Mouse (Mus musculus): Measurements from ENCODE around the gene Lrrc8d. TPM values are rescaled to one million over a fixed set of nuclear protein-coding genes. Genes with fewer than 3 reads are reported as not detected.

Gene Lrrc8d
- polyA plus RNA-seq (2015; fragmentation: Nextera tagmentation; extraction: Ambion mirVana): 32.1 and 32.8 TPM in 2 replicates

DNA sequence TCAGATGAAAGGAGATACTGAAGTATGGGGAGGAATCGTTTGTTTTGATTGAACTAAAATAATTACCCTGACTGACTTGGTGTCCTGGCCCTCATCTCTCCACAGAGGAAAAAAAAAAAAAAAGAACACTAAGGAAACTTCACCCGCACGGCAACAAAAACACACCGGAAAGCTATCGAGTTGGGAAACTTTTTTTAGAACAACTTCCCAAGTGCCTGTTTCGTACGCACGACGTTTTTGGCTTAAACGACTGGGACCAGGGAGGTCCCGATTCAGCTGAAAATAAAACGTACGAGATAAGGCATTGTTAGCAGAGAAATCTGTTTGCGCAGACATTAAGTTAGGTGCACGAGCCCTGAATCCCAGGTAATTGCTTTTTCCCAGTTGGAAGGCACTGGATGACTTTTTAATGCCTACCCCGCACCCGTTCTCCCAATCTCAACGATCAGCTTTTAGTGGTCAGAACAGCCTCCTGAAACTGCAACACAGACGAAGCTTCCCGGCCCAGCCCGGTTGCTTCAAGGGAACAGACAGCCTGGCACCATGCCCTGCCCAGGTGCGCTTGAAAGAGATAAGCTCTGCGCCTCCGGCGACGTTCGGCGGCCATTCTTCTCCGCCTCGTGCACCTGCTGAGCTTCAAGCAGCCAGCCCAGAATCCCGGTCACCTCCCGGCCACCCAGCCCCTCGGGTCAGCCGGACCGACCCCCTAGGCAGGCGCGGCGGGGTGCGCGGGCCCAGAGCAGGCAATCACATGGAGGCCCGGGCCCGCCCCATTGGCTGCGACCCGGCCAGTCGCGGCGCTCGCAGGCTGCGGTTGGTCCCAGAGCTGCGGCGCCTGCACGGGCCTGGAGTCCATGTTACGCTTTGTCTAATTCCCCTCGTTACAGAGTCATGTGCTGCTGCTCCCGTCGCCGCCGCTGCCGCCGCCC, at the start of gene Lrrc8d:
TSS of gene Lrrc8d (plus strand) at position 829 of the 929 bp plus-strand sequence.
- Histone ChIP-seq H3K9ac (peak within 1 kb of the TSS; percentile 99), H3K27ac (peak within 1 kb of the TSS; percentile 98), H3K36me3 (no peaks in the 10 kb centered on the region), H3K4me1 (replicated peaks) (peaks cover 44% of the 10 kb centered on the region), H3K27me3 (no peaks in the 10 kb centered on the region), H3K9me3 (no peaks in the 10 kb centered on the region), H3K4me2 (peak within 1 kb of the TSS; percentile 62), H3K4me3 (peak within 1 kb of the TSS; percentile 94)
- 2% methylated on average over 60 of the region's 60 CpGs for WGBS
- ATAC-seq (ENCODE audit: low FRiP score): peak; percentile 96

GRCm38 (mm10) chr5:105650728-105651479, 48.9 kb upstream of the Lrrc8d start:
- Histone ChIP-seq H3K27me3 (no peaks in the 10 kb centered on the region), H3K4me3 (no peak overlapping the region), H3K9ac (no peak overlapping the region), H3K4me1 (replicated peaks) (no peaks in the 10 kb centered on the region), H3K36me3 (no peaks in the 10 kb centered on the region), H3K9me3 (no peaks in the 10 kb centered on the region), H3K27ac (no peak overlapping the region), H3K4me2 (no peak overlapping the region)
- WGBS: 89% methylated on average over 8 of the region's 8 CpGs
- ATAC-seq (ENCODE audit: low FRiP score): no peak

DNA sequence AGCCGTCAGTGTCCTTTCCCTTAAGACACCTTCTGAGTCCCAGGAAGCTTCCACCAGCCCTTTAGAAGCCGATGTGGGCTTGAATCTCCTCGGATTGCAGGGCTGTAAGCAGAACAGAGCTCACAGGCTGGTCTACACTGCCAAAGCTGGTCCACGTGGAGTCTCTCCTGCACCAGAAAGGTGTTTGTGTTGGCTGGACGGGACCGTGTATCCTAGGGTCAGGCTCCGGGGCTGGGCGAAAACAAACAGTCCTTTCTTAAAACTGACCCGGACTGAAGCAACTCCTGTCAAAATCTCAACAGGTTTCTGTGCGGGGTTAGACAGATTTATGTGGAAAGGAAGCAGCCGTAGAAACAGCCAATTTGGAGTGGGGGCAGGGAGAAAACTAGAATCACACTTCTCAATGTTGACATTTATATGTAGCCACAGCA, 48.2 kb upstream of the Lrrc8d start:
- WGBS: 77% methylated on average over 11 of the region's 11 CpGs
- Histone ChIP-seq H3K36me3 (no peaks in the 10 kb centered on the region), H3K27me3 (no peaks in the 10 kb centered on the region), H3K9ac (no peak overlapping the region), H3K4me2 (no peak overlapping the region), H3K27ac (no peak overlapping the region), H3K4me1 (replicated peaks) (no peaks in the 10 kb centered on the region), H3K9me3 (no peaks in the 10 kb centered on the region), H3K4me3 (no peak overlapping the region)
- ATAC-seq (ENCODE audit: low FRiP score): no peak

GRCm38 (mm10) chr5:105654237-105655063, 45.3 kb upstream of the Lrrc8d start:
- H3K4me2 ChIP-seq: 0 out of 2 replicates have a peak overlapping the region, but pooled peaks have one; percentile 1
- H3K4me3 ChIP-seq: no peak overlapping the region
- no peaks in the 10 kb centered on the region for H3K36me3 ChIP-seq
- peak; percentile 84 for ATAC-seq (ENCODE audit: low FRiP score)
- no peaks in the 10 kb centered on the region for H3K4me1 ChIP-seq (replicated peaks)
- no peaks in the 10 kb centered on the region for H3K27me3 ChIP-seq
- 0 out of 2 replicates have a peak overlapping the region, but pooled peaks have one; percentile 10 for H3K9ac ChIP-seq
- no peaks in the 10 kb centered on the region for H3K9me3 ChIP-seq
- no peak overlapping the region for H3K27ac ChIP-seq
- WGBS: 27% methylated on average over 15 of the region's 15 CpGs

- H3K27ac ChIP-seq: no peak overlapping the region
- H3K36me3 ChIP-seq: no peaks in the 10 kb centered on the region
- WGBS: 70% methylated on average over 12 of the region's 12 CpGs
- no peaks in the 10 kb centered on the region for H3K9me3 ChIP-seq
- H3K4me3 ChIP-seq: no peak overlapping the region
- H3K9ac ChIP-seq: no peak overlapping the region
- H3K27me3 ChIP-seq: no peaks in the 10 kb centered on the region
- no peak overlapping the region for H3K4me2 ChIP-seq
- ATAC-seq (ENCODE audit: low FRiP score): peak; percentile 60
- H3K4me1 ChIP-seq (replicated peaks): no peaks in the 10 kb centered on the region
Observed at GRCm38 (mm10) chr5:105655100-105655734, 44.6 kb upstream of the Lrrc8d start.

GRCm38 (mm10) chr5:105661894-105662293, 37.9 kb upstream of the Lrrc8d start:
- H3K4me2 ChIP-seq: no peak overlapping the region
- ATAC-seq (ENCODE audit: low FRiP score): no peak
- no peak overlapping the region for H3K9ac ChIP-seq
- H3K36me3 ChIP-seq: no peaks in the 10 kb centered on the region
- H3K9me3 ChIP-seq: no peaks in the 10 kb centered on the region
- no peak overlapping the region for H3K27ac ChIP-seq
- H3K27me3 ChIP-seq: no peaks in the 10 kb centered on the region
- 94% methylated on average over 5 of the region's 5 CpGs for WGBS
- H3K4me3 ChIP-seq: no peak overlapping the region
- H3K4me1 ChIP-seq (replicated peaks): no peaks in the 10 kb centered on the region

DNA sequence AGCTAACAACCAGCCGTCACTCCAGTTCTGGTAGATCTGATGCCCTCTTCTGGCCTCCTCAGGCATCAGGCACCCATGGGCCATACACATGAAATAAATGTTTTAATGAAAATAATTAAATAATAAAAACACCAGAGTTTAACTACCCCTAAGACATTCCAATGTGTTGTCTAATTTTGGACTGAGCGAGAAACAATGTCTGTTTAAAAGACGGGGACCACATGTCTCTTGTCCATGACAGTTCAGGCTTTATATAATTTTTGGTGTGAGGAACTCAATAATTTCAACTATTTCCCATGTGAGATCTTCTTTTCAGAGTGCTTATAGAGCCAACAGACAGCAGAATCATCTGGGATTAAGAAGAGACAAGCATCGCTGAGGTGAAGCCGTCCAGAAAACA, 32.8 kb upstream of the Lrrc8d start:
- Histone ChIP-seq H3K9ac (no peak overlapping the region), H3K4me2 (no peak overlapping the region), H3K4me1 (replicated peaks) (no peaks in the 10 kb centered on the region), H3K27ac (no peak overlapping the region), H3K4me3 (no peak overlapping the region), H3K27me3 (no peaks in the 10 kb centered on the region), H3K9me3 (no peaks in the 10 kb centered on the region), H3K36me3 (no peaks in the 10 kb centered on the region)
- ATAC-seq (ENCODE audit: low FRiP score): no peak
- WGBS: 95% methylated on average over 5 of the region's 5 CpGs

DNA sequence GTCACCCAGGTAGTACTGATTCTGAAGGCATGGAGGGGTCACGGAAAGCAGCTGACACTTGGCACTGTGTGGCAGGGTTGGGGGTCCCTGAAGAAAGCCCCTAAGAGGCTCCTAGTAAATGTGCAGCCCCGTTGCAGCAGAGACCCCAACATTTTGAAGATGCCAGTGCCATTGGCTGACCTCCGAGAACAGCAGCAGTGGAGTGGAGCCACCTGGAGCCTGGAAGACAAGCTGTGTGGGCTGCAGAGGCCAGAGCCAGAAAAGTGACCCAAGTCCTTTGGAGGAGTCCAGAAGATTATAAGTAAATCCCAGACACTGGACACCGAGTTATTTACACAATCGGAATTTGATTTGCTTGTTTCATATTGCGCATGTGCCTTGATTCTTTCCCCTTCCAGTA, 32.4 kb upstream of the Lrrc8d start:
- WGBS: 91% methylated on average over 6 of the region's 6 CpGs
- H3K27me3 ChIP-seq: no peaks in the 10 kb centered on the region
- H3K27ac ChIP-seq: no peak overlapping the region
- ATAC-seq (ENCODE audit: low FRiP score): no peak
- H3K9ac ChIP-seq: no peak overlapping the region
- no peak overlapping the region for H3K4me3 ChIP-seq
- H3K36me3 ChIP-seq: no peaks in the 10 kb centered on the region
- H3K4me1 ChIP-seq (replicated peaks): no peaks in the 10 kb centered on the region
- no peaks in the 10 kb centered on the region for H3K9me3 ChIP-seq
- H3K4me2 ChIP-seq: no peak overlapping the region

- no peak overlapping the region for H3K27ac ChIP-seq
- no peak overlapping the region for H3K9ac ChIP-seq
- WGBS: 97% methylated on average over 2 of the region's 2 CpGs
- no peak overlapping the region for H3K4me3 ChIP-seq
- H3K27me3 ChIP-seq: no peaks in the 10 kb centered on the region
- no peaks in the 10 kb centered on the region for H3K9me3 ChIP-seq
- no peaks in the 10 kb centered on the region for H3K36me3 ChIP-seq
- H3K4me1 ChIP-seq (replicated peaks): no peaks in the 10 kb centered on the region
- ATAC-seq (ENCODE audit: low FRiP score): no peak
- no peak overlapping the region for H3K4me2 ChIP-seq
Observed at GRCm38 (mm10) chr5:105669086-105669485, 30.7 kb upstream of the Lrrc8d start.

- no peaks in the 10 kb centered on the region for H3K36me3 ChIP-seq
- 76% methylated on average over 10 of the region's 10 CpGs for WGBS
- H3K4me1 ChIP-seq (replicated peaks): no peaks in the 10 kb centered on the region
- H3K4me2 ChIP-seq: no peak overlapping the region
- no peaks in the 10 kb centered on the region for H3K27me3 ChIP-seq
- no peak overlapping the region for H3K9ac ChIP-seq
- H3K9me3 ChIP-seq: no peaks in the 10 kb centered on the region
- no peak for ATAC-seq (ENCODE audit: low FRiP score)
- no peak overlapping the region for H3K4me3 ChIP-seq
- no peak overlapping the region for H3K27ac ChIP-seq
Observed at GRCm38 (mm10) chr5:105669508-105670353, 30.0 kb upstream of the Lrrc8d start.

DNA sequence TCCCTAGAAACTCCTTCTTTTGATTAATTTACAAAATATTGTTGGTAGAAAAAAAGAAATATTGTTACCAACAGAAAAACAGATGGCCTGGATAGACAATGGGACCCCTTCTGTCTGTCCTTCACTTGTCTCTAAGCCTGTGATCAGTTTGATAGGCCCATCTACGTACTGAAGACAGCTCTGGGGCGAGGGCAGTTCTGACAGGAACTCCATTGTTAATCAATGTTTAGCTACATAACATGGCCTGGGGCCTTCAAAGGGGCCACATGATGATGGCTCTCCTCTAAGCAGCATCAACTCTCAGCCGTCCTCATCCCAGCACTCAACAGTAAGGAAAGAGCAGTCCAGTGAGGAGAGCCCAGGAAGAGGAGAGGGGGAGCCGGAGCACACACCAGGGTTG, 27.4 kb upstream of the Lrrc8d start:
- H3K9ac ChIP-seq: no peak overlapping the region
- no peaks in the 10 kb centered on the region for H3K36me3 ChIP-seq
- no peaks in the 10 kb centered on the region for H3K27me3 ChIP-seq
- no peak for ATAC-seq (ENCODE audit: low FRiP score)
- WGBS: 49% methylated on average over 4 of the region's 4 CpGs
- H3K9me3 ChIP-seq: no peaks in the 10 kb centered on the region
- H3K4me3 ChIP-seq: no peak overlapping the region
- no peak overlapping the region for H3K4me2 ChIP-seq
- H3K4me1 ChIP-seq (replicated peaks): no peaks in the 10 kb centered on the region
- no peak overlapping the region for H3K27ac ChIP-seq
